Mouse (Mus musculus) stomach, postnatal 0 days (tissue): ENCODE results near the gene Vegfd.

Experiments used
- CTCF ChIP-seq: IDR thresholded peaks from 2 replicates; pipeline ENCODE4 v1.5.1; 2016; ENCODE audit warnings: antibody characterized with exemption, low read depth, mild to moderate bottlenecking, moderate library complexity
- EP300 ChIP-seq: optimal IDR thresholded peaks from 2 replicates; pipeline ENCODE3; 2016; ENCODE audit warnings: antibody characterized with exemption

DNA sequence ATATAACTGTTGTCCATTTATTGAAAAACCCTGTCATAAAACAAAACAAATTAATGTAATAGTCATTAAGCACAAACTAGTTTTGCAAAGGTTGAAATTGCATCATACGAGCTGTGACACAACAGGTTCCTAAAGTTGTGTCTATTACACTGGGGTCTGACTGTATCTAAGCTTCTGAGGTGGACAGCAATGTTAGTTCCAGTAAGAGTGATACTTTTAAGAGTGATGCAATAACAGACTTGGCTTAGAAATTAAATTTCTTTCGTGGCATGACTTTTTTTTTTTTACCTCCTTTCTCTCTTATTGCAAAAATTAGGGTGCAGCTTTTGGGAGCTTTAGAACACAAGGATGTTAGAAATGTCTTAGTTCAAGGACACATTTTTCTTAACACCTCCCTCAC, 55.0 kb downstream of the Vegfd start:
- no peak for TF ChIP-seq EP300
- TF ChIP-seq CTCF, result no peak
